Mouse (Mus musculus): ENCODE measurements around the gene BC048562. TPM values are rescaled to one million over a fixed set of nuclear protein-coding genes. Genes with fewer than 3 reads are reported as not detected.

Gene BC048562
- polyA plus RNA-seq, 1 experiment: not detected

GRCm38 (mm10) chr9:108428384-108428783 lies 7.9 kb upstream of the BC048562 start, which contains the start of gene Ccdc36:
Gene Ccdc36 (minus strand): TSS chr9:108428484.
- no peaks in the 10 kb centered on the region for H3K36me3 ChIP-seq (ENCODE audit: control insufficient read depth, insufficient read depth, low read length)
- no peaks in the 10 kb centered on the region for H3K27me3 ChIP-seq (ENCODE audit: control insufficient read depth, insufficient read depth, low read length)
- H3K27ac ChIP-seq (ENCODE audit: insufficient read depth, low read length): no peak within 1 kb of the TSS
- TF ChIP-seq POLR2A (IDR thresholded peaks at IDR 0.05; ENCODE audit: low read depth, low read length): no peak
- no peak for DNase-seq (ENCODE audit: low read depth in 1 of 2, low spot score in 2 of 2)
- H3K4me3 ChIP-seq (ENCODE audit: extremely low read depth, insufficient read depth, insufficient read length): no peak within 1 kb of the TSS
- H3K4me1 ChIP-seq (ENCODE audit: control insufficient read depth, insufficient read depth, insufficient read length): no peaks in the 10 kb centered on the region

- no peak overlapping the region for H3K4me3 ChIP-seq (ENCODE audit: extremely low read depth, insufficient read depth, insufficient read length)
- no peaks in the 10 kb centered on the region for H3K4me1 ChIP-seq (ENCODE audit: control insufficient read depth, insufficient read depth, insufficient read length)
- 66% methylated on average over 32 of the region's 32 CpGs for WGBS
- TF ChIP-seq CTCF (IDR thresholded peaks at IDR 0.05; ENCODE audit: extremely low read depth, insufficient read depth, insufficient read length, insufficient replicate concordance) (no peak), POLR2A (IDR thresholded peaks at IDR 0.05; ENCODE audit: low read depth, low read length) (no peak)
- no peaks in the 10 kb centered on the region for H3K27me3 ChIP-seq (ENCODE audit: control insufficient read depth, insufficient read depth, low read length)
- H3K36me3 ChIP-seq (ENCODE audit: control insufficient read depth, insufficient read depth, low read length): no peaks in the 10 kb centered on the region
- no peak overlapping the region for H3K27ac ChIP-seq (ENCODE audit: insufficient read depth, low read length)
- DNase-seq (ENCODE audit: low read depth in 1 of 2, low spot score in 2 of 2): no peak
Observed at GRCm38 (mm10) chr9:108431431-108432067, 4.7 kb upstream of the BC048562 start.

- no peak for DNase-seq (ENCODE audit: low read depth in 1 of 2, low spot score in 2 of 2)
- Histone ChIP-seq H3K4me3 (ENCODE audit: extremely low read depth, insufficient read depth, insufficient read length) (no peak overlapping the region), H3K4me1 (ENCODE audit: control insufficient read depth, insufficient read depth, insufficient read length) (peaks cover 4% of the 10 kb centered on the region; the same call in 1 of the 2 replicates), H3K36me3 (ENCODE audit: control insufficient read depth, insufficient read depth, low read length) (no peaks in the 10 kb centered on the region), H3K27ac (ENCODE audit: insufficient read depth, low read length) (no peak overlapping the region), H3K27me3 (ENCODE audit: control insufficient read depth, insufficient read depth, low read length) (no peaks in the 10 kb centered on the region)
- 88% methylated on average over 6 of the region's 6 CpGs for WGBS
- TF ChIP-seq POLR2A (IDR thresholded peaks at IDR 0.05; ENCODE audit: low read depth, low read length): no peak
- no peak for TF ChIP-seq CTCF (IDR thresholded peaks at IDR 0.05; ENCODE audit: extremely low read depth, insufficient read depth, insufficient read length, insufficient replicate concordance)
Observed at GRCm38 (mm10) chr9:108439176-108439575, 2.9 kb downstream of the BC048562 start.

GRCm38 (mm10) chr9:108440485-108440884 lies 4.2 kb downstream of the BC048562 start:
- 79% methylated on average over 5 of the region's 5 CpGs for WGBS

GRCm38 (mm10) chr9:108441236-108441919 lies 5.1 kb downstream of the BC048562 start:
- no peak overlapping the region for H3K4me3 ChIP-seq (ENCODE audit: extremely low read depth, insufficient read depth, insufficient read length)
- 91% methylated on average over 11 of the region's 11 CpGs for WGBS
- H3K4me1 ChIP-seq (ENCODE audit: control insufficient read depth, insufficient read depth, insufficient read length): peaks cover 11% of the 10 kb centered on the region; the same call in 1 of the 2 replicates
- TF ChIP-seq CTCF (IDR thresholded peaks at IDR 0.05; ENCODE audit: extremely low read depth, insufficient read depth, insufficient read length, insufficient replicate concordance) (no peak), POLR2A (IDR thresholded peaks at IDR 0.05; ENCODE audit: low read depth, low read length) (no peak)
- no peaks in the 10 kb centered on the region for H3K36me3 ChIP-seq (ENCODE audit: control insufficient read depth, insufficient read depth, low read length)
- no peak overlapping the region for H3K27ac ChIP-seq (ENCODE audit: insufficient read depth, low read length)
- no peaks in the 10 kb centered on the region for H3K27me3 ChIP-seq (ENCODE audit: control insufficient read depth, insufficient read depth, low read length)
- no peak for DNase-seq (ENCODE audit: low read depth in 1 of 2, low spot score in 2 of 2)

More at GRCm38 (mm10) chr9:108440485-108440884, 4.2 kb downstream of the BC048562 start:
- no peak overlapping the region for H3K27ac ChIP-seq (ENCODE audit: insufficient read depth, low read length)
- no peak overlapping the region for H3K4me3 ChIP-seq (ENCODE audit: extremely low read depth, insufficient read depth, insufficient read length)
- TF ChIP-seq POLR2A (IDR thresholded peaks at IDR 0.05; ENCODE audit: low read depth, low read length) (no peak), CTCF (IDR thresholded peaks at IDR 0.05; ENCODE audit: extremely low read depth, insufficient read depth, insufficient read length, insufficient replicate concordance) (no peak)
- no peaks in the 10 kb centered on the region for H3K36me3 ChIP-seq (ENCODE audit: control insufficient read depth, insufficient read depth, low read length)
- DNase-seq (ENCODE audit: low read depth in 1 of 2, low spot score in 2 of 2): no peak
- H3K27me3 ChIP-seq (ENCODE audit: control insufficient read depth, insufficient read depth, low read length): no peaks in the 10 kb centered on the region
- peaks cover 11% of the 10 kb centered on the region; the same call in 1 of the 2 replicates for H3K4me1 ChIP-seq (ENCODE audit: control insufficient read depth, insufficient read depth, insufficient read length)

GRCm38 (mm10) chr9:108445125-108445524 lies 8.8 kb downstream of the BC048562 start:
- H3K4me3 ChIP-seq (ENCODE audit: extremely low read depth, insufficient read depth, insufficient read length): no peak overlapping the region
- no peak for DNase-seq (ENCODE audit: low read depth in 1 of 2, low spot score in 2 of 2)
- peaks cover 11% of the 10 kb centered on the region; the same call in 1 of the 2 replicates for H3K4me1 ChIP-seq (ENCODE audit: control insufficient read depth, insufficient read depth, insufficient read length)
- no peaks in the 10 kb centered on the region for H3K27me3 ChIP-seq (ENCODE audit: control insufficient read depth, insufficient read depth, low read length)
- TF ChIP-seq CTCF (IDR thresholded peaks at IDR 0.05; ENCODE audit: extremely low read depth, insufficient read depth, insufficient read length, insufficient replicate concordance): no peak
- no peak for TF ChIP-seq POLR2A (IDR thresholded peaks at IDR 0.05; ENCODE audit: low read depth, low read length)
- WGBS: 13% methylated on average over 9 of the region's 9 CpGs
- no peaks in the 10 kb centered on the region for H3K36me3 ChIP-seq (ENCODE audit: control insufficient read depth, insufficient read depth, low read length)
- no peak overlapping the region for H3K27ac ChIP-seq (ENCODE audit: insufficient read depth, low read length)

- TF ChIP-seq CTCF (IDR thresholded peaks at IDR 0.05; ENCODE audit: extremely low read depth, insufficient read depth, insufficient read length, insufficient replicate concordance) (no peak), POLR2A (IDR thresholded peaks at IDR 0.05; ENCODE audit: low read depth, low read length) (no peak)
- Histone ChIP-seq H3K4me3 (ENCODE audit: extremely low read depth, insufficient read depth, insufficient read length) (no peak overlapping the region), H3K27ac (ENCODE audit: insufficient read depth, low read length) (no peak overlapping the region), H3K4me1 (ENCODE audit: control insufficient read depth, insufficient read depth, insufficient read length) (peaks cover 10% of the 10 kb centered on the region; the same call in 1 of the 2 replicates), H3K27me3 (ENCODE audit: control insufficient read depth, insufficient read depth, low read length) (no peaks in the 10 kb centered on the region), H3K36me3 (ENCODE audit: control insufficient read depth, insufficient read depth, low read length) (no peaks in the 10 kb centered on the region)
- DNase-seq (ENCODE audit: low read depth in 1 of 2, low spot score in 2 of 2): no peak
- WGBS: 85% methylated on average over 4 of the region's 4 CpGs
Observed at GRCm38 (mm10) chr9:108449860-108450259, 13.6 kb downstream of the BC048562 start.
